Mouse (Mus musculus) cerebellum, postnatal 14 days (tissue): ENCODE measurements around the gene Map3k4.
A peak's percentile ranks its signal among the peaks of the same experiment; 100 is the strongest.

ENCODE experiments used
- DNase-seq, 2 experiments: peaks; one replicate each; pipeline ENCODE4 v3.0.0; 2021; ENCODE audit warnings: mixed read lengths in 2 of 2

Map3k4 gene

DNA sequence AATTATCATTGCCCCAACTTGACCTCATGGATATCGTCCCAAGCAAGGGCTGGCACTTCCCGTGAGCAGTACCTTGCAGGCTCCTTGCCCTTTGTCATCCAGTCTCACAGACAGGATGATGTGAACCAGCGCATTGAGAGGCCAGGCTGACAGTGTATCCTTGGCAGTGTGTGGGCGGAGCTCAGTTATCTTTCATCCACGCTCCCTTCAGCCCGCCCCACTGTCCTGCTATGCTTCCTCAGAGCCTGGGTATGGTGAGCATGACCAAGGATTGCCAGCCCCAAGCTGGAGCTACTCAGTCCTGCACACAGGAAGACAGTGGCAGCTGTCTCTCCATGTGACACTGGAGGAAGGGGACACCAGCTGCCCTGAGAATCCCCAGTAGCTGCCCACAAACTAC lies 102.4 kb downstream of the Map3k4 start:
- peak in 1 of 2 experiments; percentile 6 for DNase-seq

DNA sequence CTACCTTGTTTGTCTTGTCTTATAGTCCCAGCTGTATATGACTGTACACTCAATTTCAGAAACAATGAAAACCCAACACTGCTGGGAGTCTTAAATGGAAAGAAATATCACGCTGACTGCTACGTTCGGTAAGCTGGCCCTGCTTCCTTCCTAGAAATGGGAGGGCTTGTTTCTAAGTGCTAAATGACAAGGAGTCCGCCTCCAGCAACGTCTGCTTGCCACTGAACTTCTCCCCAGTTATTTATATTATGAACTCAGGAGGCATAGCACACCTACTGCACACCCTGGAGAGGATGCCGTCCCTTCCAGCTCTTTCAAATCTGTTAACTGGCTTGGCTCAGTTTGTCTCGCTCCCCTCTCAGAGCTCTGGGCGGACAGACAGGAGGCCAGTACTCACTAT lies 105.2 kb downstream of the Map3k4 start:
- DNase-seq, result no peak

DNA sequence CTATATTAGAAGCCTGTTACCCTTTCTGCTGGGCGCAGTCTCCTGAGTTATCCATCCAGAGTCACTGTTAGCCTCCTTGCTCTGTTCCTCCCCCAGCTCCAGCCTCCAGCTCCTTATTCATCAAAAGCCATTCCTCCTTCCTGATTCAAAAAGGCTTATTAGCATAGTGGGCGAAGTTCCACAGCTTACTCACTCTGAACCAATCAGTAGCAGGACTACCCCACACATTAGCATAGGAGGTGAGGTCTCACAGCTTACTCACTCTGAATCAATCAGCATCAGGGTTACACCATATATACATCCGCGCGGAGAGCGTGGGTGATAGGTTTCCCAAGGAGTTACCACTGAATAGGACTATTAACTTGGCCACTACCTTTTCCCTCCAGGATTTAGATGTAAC lies 106.3 kb downstream of the Map3k4 start:
- DNase-seq, result peak in 1 of 2 experiments; percentile 9

DNA sequence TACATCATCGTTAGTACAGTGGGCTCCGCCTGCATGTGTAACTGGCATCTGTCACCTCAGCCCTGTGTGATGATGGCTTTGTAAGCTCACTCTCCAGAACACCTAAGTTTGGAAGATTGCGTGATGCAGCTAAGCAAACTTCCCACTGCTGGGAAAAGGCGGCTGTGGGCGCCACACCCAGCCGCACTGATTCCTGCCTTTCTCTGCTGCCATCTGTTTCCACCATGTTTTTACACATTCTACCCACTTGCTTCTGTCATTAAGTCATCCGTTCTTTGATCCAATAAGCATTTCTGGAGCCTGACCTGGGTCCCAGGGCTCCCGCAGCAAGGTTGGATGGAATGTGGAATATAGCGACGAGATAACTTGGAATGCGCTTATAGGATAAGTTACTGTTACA lies 106.7 kb downstream of the Map3k4 start:
- no peak for DNase-seq

DNA sequence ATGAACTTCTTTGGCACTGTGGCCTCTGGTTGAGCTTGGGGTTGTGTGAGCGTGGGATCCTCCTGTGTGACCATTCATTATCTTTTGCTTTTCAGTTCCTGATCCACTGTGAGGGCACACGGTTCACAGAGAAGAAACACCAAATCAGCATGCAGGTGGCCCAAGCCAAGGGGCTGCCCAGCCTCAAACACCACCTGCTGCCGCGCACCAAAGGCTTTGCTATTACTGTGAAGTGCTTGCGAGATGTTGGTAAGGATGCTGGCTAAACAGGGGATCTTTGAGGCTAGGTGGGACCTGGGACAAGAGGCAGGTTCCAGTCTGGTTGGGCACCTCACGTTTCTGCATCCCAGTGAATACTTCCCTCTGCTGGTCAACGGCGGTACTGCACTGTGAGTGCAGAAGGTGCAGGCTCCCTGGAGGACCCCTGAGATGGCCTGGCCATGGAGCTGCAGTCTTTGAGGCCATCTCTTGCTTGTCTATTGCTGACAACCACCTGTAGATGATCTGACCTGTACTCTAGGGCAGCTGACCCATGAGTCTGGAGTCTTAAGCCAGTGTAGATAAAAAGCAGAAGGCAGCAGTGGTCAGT lies 108.0 kb downstream of the Map3k4 start:
- peak; percentile 96 to 98 for DNase-seq

DNA sequence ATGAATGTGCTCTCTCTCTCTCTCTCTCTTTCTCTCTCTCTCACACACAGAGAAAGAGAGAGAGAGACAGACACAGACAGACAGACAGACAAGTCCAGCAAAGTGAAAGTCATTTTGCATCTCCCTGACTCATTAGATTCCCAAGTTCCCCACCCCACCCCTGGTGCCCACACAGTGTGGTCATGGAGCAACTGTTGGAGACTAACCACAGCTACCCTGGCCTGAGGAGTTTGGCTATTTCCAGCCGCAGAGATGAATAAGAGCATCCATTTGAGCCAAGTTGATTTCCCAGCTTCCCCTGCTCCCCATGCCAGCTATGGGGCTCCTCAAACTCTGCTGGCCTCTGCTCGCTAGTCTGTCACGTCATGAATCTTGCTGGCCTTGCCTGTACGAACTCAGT lies 109.1 kb downstream of the Map3k4 start:
- DNase-seq, result no peak

DNA sequence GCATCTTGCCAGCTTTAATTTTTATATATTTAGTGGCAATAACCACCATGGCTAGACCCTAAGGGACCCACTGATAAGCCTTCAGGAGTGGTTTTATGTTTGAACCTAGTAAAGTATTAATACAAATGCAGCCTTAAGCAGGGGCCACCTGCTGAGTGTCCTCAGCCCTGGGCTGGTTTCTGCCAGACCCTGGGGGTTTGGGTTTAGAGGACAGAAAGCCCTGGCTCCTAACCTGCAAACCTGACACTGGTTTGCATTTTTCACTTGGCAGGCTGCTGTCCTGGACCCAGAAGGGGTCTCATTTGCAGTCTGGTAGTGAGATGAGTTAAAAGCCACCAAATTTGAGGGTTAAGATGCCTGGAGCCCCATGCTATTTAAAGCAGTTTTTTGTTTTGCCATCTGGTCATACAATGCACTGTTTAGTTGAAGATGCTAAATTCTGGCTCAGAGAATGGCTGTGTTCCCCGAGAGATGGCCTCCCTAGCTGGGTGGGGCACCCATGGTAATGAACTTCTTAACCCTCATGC lies 111.5 kb downstream of the Map3k4 start:
- DNase-seq, result peak; percentile 40 to 58

DNA sequence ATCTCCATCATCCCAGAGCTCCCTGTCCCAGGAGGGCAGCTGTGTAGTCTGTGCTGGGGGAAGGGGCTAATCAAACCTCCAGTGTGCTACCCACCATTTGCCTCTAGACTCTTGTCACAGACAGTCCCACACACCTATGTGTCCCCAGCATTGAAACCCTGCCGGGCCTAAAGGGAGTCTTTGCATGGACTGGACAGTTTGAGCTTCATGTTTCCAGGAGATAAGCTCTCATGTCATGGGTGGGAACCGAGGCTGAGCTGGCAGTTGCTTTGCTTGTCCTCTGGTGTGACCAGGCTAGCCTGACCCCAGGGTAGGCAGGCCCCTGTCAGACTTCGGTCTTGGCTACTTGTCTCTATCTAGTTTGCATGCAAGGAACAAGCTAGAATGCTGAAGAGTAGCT lies 112.3 kb downstream of the Map3k4 start:
- DNase-seq, result no peak

DNA sequence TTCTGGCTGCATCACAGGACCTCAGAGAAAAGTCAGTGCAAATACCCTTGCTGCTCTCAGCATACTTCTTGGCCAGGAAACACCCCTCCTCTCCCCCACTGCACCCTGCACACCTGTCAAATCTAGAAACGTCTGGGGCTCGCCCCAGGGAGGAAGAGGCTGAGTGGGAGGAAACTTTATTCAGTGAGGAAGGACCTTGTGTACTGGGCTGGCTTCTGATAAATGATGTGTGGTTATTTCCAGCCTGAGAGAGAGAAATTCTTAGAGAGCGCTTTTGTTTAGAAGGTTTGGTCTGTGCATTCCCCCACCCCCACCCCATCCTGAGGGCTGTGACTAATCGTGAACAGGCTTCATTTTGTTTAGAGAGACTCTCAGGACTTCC lies 112.9 kb downstream of the Map3k4 start:
- DNase-seq, result no peak

DNA sequence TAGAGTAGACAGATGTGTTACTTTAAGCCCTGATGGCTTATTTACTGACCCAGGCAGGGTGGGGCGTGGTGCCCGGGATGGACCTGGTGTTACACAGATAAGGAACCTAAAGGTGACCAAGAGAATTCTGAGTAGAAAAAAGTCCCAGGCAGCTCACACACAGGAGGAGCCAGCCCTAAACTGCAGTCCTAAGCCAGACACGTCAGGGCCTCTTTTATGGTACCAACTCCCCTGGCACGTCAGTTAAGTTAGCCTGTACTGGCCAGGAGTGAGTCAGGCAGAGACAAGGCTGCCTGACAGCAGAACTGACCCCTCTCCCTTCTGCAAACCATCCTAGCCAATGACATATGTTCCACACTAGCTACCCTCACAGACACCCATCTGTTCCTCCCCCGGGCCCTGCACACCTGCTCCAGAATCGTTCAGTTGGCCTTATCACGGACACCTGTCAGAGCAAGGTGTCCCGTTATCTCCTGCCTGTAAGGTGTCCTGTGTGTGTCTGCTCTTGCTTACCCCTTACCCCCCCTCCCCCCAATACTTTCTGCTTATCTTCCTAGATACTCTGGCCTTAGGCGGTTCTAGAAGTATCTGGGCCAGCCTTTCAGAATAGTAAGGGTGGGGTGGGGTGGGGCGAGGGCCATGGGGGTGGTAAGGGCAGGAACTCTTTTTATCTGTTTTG lies 113.4 kb downstream of the Map3k4 start:
- no peak for DNase-seq

DNA sequence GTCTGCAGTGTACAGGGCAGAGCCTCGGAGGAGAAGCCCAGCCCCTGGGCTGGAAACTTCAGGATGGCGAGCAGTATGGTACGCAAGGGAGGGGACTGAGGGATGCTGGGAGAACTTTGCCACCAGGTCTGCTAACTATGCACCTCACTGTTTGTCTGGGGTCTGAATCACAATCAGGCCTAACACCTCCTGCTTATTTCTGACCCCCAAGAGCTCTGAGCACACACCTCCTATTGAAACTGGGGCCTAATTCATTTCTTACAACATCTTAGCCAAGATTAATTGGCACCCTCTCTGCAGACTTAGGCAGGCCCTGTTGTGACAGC lies 113.9 kb downstream of the Map3k4 start:
- DNase-seq, result no peak

DNA sequence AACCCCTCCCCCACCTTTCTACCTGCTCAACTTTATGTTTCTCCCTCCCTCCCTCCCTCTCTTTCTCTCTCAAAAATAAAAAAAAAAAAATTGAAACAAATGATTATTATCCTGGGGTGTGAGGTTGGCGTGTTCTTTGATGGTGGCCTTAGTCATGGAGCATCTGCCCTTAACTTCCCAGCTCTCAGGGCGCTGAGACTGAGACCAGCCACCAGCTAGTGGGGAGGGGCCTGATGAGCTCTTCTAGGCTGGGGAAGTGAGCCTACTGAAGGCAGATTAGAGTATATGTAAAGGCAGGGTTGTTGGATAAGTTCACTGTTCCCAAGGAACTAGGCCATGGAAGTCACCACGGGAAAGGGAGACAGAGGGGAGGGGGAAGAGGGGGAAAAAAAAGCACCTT lies 114.3 kb downstream of the Map3k4 start:
- no peak for DNase-seq

DNA sequence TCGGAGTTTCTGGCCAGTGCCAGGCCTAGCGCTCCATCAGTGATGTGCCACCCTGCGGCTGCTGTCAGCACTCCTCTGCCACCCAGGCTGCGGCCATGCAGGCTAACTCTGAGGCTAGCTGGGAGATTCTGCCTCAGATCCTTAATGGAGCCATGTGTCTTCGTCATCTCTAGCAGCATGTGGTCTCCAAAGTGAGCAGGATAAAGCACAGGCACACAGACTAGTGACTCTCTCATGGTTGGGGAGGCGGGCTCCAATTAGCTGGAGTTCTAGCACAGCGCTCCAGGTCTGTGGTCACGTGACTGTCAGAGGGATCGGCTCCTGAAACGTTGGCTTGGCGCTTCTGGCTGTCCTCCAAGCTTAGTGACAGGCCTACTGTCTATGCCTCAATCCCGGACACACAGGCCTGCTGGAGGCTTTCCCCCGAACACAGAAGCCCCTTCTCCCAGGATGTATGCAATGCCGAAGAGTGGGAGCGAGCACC lies 115.1 kb downstream of the Map3k4 start:
- peak; percentile 80 to 82 for DNase-seq

DNA sequence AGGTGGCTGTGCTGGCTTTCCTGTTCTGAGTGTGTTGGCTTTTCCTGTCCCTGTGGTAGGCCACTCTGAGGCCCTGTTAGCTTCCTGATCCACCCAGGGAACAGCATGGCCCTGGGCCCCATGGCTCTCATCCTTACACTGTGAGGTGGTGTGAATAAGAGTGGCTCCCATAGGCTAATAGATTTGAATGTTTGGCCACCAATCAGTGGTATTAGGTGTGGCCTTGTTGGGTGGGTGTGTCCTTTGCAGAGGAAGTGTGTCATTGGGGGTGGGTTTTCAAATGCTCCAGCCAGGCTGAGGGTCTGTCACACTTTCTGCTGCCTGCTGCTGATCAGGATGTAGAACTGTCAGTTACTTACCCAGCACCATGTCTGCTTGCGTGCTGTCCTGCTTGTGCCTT lies 117.5 kb downstream of the Map3k4 start:
- no peak for DNase-seq

DNA sequence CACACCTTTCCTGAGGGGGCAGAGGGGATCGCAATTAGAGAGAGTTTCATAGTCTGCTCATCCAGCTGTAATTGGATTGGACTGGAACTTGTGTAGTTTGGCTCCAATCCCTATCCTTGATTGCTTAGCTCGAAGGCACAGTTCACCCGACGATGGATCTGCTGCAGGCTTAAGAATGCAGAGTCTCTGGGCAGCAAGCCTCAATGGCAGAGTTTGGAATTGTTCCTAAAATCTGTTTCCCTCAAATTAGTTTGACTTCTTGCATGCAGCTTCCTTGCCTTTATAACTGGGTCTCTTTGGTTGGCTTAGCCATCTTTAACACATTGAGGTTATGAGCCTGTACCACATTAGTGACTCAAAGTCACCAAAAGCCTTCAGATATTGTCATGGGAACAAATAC lies 118.7 kb downstream of the Map3k4 start:
- DNase-seq, result no peak

DNA sequence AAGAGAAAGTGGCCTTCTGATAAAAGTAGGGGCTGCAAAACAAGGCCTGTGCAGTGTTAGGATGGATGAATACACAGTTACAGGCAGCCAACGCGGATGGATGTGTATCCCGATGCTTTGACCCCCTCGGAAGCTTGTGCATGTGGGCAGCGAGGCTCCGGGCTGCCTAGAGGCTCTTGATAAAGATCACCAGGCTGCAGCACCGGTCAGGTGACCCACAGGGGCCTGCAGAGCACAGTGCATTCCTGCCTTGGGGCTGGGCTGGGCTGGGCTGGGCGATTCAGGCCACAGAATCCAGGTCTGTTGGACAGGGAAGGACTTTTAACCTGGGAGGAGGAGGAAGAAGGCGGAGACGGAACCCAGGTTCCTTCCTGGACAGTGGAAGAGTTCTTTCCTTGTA lies 123.0 kb downstream of the Map3k4 start:
- DNase-seq, result no peak

DNA sequence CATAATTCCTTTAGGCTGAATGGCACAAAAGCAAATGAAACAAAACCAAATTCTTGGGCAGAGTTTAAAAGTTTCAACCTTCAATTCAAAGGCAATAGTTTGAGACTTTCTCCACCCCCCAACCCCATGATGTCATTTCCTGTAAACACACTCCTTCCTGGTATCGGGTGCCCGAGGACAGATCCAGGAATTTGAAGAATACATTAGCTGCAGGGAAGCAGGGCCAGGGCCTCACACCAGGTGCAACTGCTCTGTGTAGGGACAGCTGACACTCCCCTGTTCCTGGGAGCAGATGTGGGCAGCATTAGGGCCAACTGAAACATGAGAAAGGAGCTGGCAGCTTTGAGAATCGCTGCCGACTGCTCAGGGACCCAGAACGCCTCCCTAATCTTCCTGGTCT lies 123.5 kb downstream of the Map3k4 start:
- no peak for DNase-seq

DNA sequence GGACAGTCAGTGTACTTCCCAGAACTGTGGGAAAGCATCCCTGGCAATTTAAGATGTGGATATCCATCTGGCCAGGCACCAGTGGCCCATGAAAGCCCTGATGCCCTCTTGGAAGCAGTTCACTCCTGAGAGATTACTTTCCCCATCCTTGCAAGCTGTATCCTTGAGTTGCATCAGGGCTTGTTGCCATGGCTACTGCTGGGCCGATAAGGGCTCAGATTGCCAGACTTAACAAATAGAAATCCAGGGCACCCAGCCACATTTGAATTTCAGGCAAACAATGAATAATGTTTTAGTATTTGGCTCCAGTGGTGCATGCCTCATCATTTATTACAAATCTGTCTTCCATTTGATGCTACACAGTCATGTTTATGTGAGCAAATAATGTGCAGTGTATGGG lies 130.8 kb downstream of the Map3k4 start:
- peak; percentile 33 to 50 for DNase-seq

DNA sequence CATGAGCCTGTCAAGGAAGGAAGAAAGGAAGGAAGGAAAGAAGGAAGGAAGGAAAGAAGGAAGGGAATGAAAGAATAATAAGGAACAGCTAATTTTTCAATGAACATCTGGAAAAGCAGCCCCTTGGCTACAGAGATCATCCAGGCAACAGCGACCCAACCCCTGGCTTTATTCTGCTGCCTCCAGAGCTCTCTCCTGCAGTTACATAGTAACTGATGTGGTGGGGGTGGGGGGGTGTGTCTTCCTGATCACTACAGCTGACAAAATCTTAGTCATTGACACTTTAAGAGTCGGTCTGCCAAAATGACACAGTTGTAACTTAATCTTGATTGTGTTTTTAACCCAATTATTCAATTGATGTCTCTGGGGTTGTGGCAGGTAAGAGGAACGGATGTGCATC lies 132.3 kb downstream of the Map3k4 start:
- DNase-seq, result no peak

DNA sequence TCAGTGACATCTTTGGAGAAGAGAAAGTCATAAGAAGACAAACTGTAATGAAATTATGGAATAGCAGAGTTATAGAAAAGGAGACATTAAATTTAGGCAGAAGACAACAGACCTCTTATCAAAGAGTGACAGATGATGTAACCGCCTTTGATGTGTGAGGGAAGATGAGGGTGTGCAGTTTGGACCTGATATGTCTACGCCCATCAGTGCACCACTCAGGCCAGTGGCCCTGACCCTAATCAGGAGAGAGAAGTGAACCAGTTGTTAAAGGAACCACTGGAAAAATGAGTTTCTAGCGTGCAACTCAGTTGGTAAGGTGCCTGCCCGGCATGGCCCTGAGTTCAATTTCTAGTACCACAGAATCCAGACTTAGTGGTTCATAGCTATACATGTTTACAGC lies 132.7 kb downstream of the Map3k4 start:
- DNase-seq, result no peak

DNA sequence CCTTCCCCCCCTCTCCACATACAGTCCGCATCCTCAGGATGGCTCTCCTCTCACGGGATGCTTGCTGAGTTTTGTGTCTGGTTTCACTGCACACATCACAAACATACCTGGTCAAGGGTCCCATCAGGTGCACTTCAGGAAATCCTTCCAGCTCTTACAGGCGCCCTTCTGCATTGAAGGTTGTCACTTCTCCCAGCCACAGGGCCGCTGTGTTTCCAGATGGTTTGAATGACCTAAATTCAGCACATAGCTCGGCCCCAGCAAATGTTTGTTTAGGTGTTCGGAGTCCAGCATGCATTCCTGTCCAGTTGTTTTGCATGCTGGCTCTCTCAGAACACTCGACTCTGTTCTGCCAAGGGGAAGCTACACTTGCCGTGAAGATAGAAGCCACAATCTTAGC lies 134.3 kb downstream of the Map3k4 start:
- DNase-seq, result no peak

DNA sequence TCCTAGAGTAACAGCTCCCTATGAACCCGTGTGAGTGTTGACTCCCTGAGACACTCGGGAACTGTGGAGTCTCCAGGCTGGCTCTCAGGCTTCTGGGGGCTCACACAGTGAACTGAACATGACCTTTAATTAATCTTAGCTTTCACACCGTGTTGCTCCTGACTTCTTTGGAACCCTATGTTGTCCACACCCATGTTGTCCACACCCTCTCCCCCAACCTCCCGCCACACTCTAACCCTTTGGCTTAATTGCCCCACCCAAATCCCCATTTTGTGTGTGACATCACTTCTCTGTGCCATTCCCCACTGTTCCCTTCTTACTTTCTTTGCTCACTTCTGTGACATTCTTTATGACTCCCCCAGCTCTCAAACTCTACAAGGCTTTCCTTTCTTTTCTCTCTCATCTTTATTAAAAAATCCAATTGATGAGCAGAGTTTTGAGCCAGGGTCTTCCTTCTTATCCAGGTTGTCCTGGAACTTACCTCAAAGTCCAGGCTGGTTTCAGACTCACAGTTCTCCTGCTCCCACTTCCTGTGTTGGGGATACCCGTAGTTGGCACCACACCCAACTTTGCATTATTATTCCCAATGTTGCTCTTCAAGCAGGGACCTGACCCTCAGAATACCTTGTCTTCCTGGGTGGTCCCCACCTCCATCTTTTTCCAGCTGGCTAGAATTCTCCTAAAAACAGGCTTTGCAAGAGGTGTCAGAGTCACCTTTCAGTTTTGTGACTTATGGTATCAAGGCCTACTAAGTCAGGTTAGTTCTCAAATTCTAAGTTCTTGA lies 135.7 kb downstream of the Map3k4 start:
- DNase-seq, result no peak

DNA sequence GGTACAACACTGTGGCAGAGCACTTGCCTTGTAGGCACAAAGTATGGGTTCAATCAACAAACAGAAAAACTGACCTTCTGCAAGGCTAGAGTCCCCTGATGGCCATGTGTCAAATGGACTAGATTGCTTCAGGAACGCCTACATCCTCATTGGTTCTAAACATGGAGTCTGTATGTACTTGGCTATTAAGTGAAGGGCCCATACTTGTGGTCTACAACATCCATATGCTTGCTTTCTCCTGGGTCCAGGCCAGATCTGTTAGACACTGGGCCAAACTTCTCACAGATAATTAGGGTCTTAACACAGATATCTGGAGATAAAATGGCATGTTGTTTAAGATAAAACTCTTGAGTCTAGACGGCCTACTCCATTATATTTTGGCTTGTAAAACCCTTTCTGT lies 138.8 kb downstream of the Map3k4 start:
- no peak for DNase-seq

DNA sequence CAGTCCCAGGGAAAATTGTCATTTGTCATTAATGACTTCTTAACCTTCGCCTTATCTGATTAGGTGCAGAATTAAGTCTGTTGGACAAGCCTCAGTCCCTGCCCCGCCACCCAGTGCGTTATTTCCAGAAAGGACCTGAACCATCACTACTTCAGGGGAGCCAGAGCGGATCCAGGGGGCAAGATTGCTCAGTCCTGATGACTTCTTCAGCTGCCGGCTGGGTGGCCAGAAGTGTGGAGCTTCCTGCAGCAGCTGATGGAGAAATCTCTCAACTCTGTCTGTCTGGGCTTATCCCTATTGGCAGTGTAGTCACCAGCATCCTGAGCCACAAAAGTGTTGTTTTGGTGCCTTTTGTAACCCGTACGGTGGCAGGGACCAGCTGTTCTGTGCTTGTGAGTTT lies 139.3 kb downstream of the Map3k4 start:
- DNase-seq, result no peak
